Mouse (Mus musculus) central nervous system, embryonic 14 days (tissue): ENCODE results near the gene Slc2a4. TPM values are rescaled to one million over a fixed set of nuclear protein-coding genes. Genes with fewer than 3 reads are reported as not detected.

Experiments used
- polyA plus RNA-seq: library from polyadenylated mRNA; depleted of rRNA; stranded (reverse); fragments of >200 nt; gene quantifications from 2 replicates; pipeline ENCODE4 v1.2.3, GENCODE M21; 2012; rRNA removed

Slc2a4 gene
- polyA plus RNA-seq: 9.7 and 10.0 TPM in 2 replicates

DNA sequence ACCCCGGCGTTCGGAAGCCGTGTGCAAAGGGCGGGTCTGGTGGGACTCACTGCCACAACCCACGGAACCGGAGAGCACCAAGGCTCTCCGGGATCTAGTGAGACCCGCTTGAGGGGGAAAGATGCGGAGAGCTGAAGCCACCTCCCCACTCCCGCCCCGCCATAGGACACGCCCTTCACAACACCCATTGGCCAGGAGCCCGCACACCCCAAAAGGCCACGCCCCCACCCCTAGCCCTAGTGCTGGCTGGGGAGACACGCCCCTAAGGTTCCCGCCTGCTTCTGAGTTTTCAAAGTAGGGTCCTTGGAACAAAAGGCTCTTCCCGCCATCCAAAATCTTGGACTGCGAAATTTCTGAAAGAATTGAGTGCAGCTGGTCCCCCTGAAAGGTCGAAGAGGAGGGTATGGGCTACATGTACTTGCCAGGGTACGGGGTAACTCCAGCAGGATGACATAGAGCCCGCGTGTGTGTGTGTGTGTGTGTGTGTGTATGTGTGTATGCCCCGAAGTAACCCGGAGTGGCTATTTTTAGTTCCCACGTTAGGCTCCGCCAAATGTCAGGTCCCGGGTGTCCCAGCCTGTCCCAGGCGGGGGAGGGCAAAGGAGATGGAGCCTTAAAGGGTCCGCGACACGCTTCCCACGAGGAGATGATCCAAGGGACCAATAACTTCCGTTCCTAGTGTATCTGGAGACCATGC, at the start of gene Slc2a4:
Gene Slc2a4, minus strand, starts transcription at position 123 of the 697 bp plus-strand sequence.

GRCm38 (mm10) chr11:69995391-69995960, 47.5 kb upstream of the Slc2a4 start, which contains the start of gene Phf23:
Gene Phf23 (plus strand): TSS chr11:69995777.

DNA sequence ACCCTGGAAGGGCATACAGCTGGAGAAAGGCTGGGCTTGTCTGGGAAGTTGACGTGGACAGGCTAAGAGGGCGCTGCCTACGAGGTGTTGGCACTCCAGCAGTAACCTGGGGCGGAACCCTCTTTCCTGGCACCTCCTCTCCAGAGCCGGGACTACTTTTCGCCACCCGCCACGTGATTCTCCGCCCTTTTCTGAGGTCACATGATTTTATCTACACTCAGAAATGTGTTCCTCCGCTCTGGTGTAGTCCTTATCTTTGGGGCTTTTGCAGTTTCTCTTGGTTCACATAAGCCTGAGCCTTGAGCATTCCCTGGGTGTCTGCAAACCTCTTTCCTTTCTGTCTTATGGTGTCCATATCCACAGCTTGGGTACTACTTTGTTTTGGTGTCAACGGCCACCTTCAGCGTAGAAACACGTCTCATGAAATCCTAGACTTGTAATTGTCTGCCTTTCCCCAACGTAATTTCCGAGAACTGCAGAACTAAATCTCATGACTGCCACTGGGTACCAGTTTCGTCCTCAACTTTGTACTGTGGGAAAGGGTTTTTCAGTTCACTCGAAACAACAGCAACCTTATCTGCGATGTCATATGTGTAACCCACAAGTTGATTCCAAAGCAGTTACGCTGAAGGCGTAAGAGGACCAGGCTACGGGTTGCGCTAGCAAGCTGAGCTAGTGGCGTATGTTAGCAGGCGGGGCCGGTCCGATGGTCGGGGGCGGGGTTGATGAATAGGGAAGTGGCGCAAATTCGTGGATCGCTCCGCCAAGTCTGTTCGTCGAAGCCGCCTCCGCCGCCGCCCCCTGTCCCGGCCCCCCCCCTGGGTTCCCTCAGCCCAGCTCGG, 43.1 kb upstream of the Slc2a4 start, which contains the start of gene Gabarap:
Gene Gabarap, plus strand, starts transcription at position 294 of the 842 bp plus-strand sequence.

DNA sequence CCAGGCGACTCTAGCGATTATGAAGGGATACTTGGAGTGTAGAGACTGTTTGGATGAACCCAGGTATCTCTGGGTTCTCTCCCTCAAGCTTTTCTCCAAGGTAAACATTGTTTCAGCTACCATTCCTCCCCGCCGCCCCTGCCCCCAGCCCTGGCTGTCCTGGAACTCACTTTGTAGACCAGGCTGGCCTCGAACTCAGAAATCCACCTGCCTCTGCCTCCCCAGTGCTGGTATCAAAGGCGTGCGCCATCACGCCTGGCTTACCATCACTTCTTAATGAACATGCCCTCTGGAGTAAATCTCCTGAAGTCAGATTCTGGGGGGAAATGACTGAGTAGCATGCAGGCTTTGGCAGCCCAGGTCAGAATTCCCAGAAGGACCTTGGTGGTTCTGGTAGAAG, 34.2 kb upstream of the Slc2a4 start, which contains the start of gene Elp5:
Gene Elp5, minus strand, starts transcription at position 293 of the 400 bp plus-strand sequence.

GRCm38 (mm10) chr11:69981141-69981762, 33.3 kb upstream of the Slc2a4 start, which contains the start of gene Ctdnep1:
Gene Ctdnep1 (plus strand): TSS chr11:69981156.

GRCm38 (mm10) chr11:69964650-69965270, 16.8 kb upstream of the Slc2a4 start, which contains the start of gene Cldn7:
Gene Cldn7 (plus strand): TSS chr11:69964779.

GRCm38 (mm10) chr11:69935137-69935879, 12.7 kb downstream of the Slc2a4 start, which contains the start of gene Ybx2:
Gene Ybx2 (plus strand): TSS chr11:69935796.

DNA sequence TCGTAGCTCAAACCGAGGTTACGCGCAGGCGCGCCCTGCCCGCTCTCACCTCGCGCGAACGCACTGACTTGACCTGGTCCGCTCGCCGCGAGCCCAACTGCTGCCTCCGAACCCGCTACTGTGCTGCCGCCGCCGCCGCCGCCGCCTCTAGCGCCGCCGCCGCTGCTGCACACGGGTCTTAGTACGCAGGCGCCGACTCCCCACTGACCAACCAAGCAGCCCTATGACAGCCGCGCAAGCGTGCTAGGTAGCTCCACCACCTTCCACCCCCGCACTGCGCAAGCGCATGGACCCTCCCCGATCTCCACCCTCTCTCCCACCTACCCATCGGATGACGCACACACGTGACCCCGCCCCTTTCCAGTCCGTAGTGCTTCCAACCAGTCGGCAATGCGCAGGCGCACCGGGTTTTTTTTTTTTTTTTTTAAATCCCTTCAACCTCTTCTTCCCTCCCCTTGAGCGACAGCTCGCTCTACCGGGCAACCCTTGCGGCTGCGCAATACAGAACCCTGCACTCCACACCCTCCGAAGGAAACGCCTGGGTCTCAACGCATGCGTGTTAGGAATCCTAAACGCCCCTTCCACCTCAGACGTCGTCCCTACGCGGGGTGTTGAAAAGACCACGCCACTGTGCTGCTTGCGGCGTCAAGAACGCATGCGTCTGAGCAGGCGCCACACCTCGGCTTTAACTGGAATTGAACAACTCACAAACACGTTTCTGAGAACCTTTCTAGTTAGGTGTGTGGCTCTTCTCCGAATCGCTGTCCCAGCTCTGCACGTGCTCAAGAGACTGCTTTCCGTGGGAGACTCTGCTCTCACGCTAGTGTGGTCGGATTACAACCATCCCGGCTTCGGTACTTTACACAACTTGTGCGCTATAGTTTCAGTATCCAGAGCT, 26.6 kb downstream of the Slc2a4 start, which contains the start of gene Eif5a:
Gene Eif5a, minus strand, starts transcription at position 845 of the 898 bp plus-strand sequence.

DNA sequence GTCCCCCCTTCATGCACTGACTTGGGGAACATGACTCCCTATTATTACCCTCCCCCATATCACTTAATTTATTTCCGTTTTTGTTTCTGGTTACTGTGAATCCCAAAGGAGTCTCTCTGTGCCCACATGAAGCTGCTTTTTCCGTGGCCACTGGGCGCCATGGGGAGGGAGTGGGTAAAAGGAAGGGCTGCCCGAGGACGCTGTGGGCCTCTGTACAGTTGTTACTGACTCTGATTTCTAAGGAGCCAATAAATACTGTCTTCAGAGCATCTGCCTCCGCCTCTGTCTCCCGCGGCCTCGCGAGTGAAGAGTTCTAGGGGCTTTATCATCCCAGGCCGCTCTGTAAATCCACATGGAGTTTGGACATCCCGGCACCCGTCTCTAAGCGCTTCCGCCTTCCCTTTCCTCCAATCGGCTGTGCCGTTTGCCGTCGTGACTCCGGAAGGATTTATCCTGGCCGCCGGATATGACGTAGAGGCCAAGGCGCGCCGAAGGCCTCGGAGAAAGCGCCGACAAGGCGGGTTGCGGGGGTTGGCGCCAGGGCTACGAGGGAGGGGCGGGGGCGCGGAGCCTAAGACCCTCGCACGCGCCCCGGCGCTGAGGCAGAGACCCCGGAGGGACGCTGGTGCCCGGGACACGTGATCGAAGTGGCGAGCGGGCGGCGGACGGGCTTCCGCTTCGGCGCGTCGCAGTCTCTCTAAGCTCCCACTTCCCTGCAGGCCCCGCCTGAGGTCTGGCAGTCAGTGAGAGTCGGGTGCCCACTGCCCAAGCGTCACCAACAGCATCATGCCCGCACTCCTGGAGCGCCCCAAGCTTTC, 34.2 kb downstream of the Slc2a4 start, which contains the start of gene Gps2:
Gene Gps2, plus strand, starts transcription at position 335 of the 818 bp plus-strand sequence.

DNA sequence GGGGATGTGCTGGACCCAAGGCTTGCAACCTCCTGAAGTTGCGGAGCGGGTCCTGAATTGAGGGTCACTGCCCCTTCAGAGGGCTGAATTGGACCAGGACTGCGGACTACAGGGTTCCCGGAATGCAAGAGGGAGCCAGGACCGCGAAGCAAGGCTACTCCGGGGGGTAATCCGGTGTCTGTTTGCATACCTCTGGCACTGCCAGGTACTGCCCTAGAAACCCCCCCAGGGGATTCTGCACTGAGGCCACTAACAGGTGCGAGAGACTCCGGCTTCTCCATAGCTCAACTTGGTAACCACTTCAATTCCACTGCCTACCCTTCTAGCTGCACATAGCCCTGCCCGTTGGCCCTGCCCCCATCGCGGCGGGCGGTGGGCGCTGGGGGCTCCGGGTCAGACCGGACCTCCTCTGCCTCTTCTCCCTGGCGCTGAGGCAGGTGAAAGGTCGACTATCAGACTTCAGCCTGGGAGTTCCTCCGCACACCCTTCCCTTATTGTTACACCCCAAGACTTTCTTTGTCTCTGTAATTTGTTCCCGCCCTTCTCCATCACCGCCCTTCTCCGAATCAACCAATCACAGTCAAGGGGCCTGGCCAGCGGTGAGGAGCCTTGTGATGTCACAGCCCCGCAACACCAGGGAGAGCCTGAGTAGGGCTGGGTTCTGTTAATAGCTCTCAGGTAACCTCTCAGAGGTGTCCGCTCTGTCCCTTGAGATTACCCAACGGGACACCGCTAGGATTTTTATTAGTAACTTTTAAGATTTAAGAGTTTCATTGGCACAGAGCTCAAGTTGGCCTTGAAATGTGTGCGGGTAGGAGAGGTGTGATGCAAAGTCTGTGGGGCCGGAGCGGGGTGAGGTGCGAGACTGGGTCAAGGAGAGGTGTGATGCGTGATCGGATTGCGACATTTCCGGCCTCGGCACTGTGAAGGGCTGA, 47.2 kb downstream of the Slc2a4 start, which contains the start of the genes 2810408A11Rik and Neurl4:
Gene 2810408A11Rik, minus strand, starts transcription at position 517 of the 935 bp plus-strand sequence.
Gene Neurl4, plus strand, starts transcription at position 602 of the 935 bp plus-strand sequence.

DNA sequence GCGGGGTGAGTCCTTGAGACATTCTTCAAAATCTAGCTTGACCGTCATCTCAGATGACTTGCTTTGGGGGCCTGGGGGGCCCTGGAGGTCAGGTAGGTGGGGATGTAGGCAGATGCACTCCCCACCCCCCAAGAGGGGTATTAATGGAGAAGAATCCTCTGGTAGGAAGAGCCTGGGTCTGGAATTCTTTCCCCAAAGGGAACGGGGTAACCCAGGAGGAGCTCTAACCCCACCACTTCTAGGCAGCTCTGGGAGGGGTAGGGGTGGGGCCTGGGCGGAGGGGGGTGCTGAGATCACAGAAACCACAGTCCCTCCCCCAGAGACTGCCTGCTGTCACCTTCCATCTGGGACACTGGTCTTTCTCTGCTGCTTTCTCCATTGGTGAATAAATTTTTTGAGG, 52.7 kb downstream of the Slc2a4 start, which contains the start of gene Acap1:
Gene Acap1, minus strand, starts transcription at position 249 of the 400 bp plus-strand sequence.

Other genes with a start within 250 kb of the Slc2a4 start
- 59.4 and 63.8 TPM in 2 replicates for gene Polr2a, start 189.6 kb downstream of the Slc2a4 start, polyA plus RNA-seq
- 0.84 and 1.1 TPM in 2 replicates for gene Slc35g3, start 186.2 kb downstream of the Slc2a4 start, polyA plus RNA-seq
- 9.7 and 10.8 TPM in 2 replicates for gene Zbtb4, start 182.3 kb downstream of the Slc2a4 start, polyA plus RNA-seq
- gene Chrnb1, start 152.2 kb downstream of the Slc2a4 start, polyA plus RNA-seq: 2.9 and 12.3 TPM in 2 replicates
- gene Fgf11, start 146.3 kb downstream of the Slc2a4 start, polyA plus RNA-seq: 20.0 and 20.9 TPM in 2 replicates
- 0.17 and 0.46 TPM in 2 replicates for gene Tmem102, start 142.6 kb downstream of the Slc2a4 start, polyA plus RNA-seq
- not detected in 2 replicates for gene Gm39566, start 132.9 kb downstream of the Slc2a4 start, polyA plus RNA-seq
- gene Spem2, start 129.7 kb downstream of the Slc2a4 start, polyA plus RNA-seq: not detected in 2 replicates
- 1.5 and 2.1 TPM in 2 replicates for gene Spem1, start 126.0 kb downstream of the Slc2a4 start, polyA plus RNA-seq
- 125 and 136 TPM in 2 replicates for gene Nlgn2, start 110.4 kb downstream of the Slc2a4 start, polyA plus RNA-seq
- 203 and 228 TPM in 2 replicates for gene Tmem256, start 109.7 kb downstream of the Slc2a4 start, polyA plus RNA-seq
- gene Plscr3, start 101.8 kb downstream of the Slc2a4 start, polyA plus RNA-seq: 98.8 and 111 TPM in 2 replicates
- 0.05 and 0.81 TPM in 2 replicates for gene Tnk1, start 89.5 kb downstream of the Slc2a4 start, polyA plus RNA-seq
- gene Tmem95, start 70.2 kb downstream of the Slc2a4 start, polyA plus RNA-seq: not detected in 2 replicates
- gene Kctd11, start 66.8 kb downstream of the Slc2a4 start, polyA plus RNA-seq: 1.7 and 2.3 TPM in 2 replicates
- 0.90 and 1.4 TPM in 2 replicates for gene Acap1, start 52.6 kb downstream of the Slc2a4 start, polyA plus RNA-seq
- gene 2810408A11Rik, start 47.2 kb downstream of the Slc2a4 start, polyA plus RNA-seq: 11.9 and 13.9 TPM in 2 replicates
- gene Neurl4, start 47.1 kb downstream of the Slc2a4 start, polyA plus RNA-seq: 113 and 134 TPM in 2 replicates
- gene Gps2, start 34.3 kb downstream of the Slc2a4 start, polyA plus RNA-seq: 100 and 101 TPM in 2 replicates
- 830 and 831 TPM in 2 replicates for gene Eif5a, start 26.2 kb downstream of the Slc2a4 start, polyA plus RNA-seq
- gene Ybx2, start 12.4 kb downstream of the Slc2a4 start, polyA plus RNA-seq: 43.9 and 49.9 TPM in 2 replicates
- gene Cldn7, start 16.6 kb upstream of the Slc2a4 start, polyA plus RNA-seq: 0.27 and 3.1 TPM in 2 replicates
- gene Ctdnep1, start 33.0 kb upstream of the Slc2a4 start, polyA plus RNA-seq: 101 and 111 TPM in 2 replicates
- 127 and 144 TPM in 2 replicates for gene Elp5, start 34.3 kb upstream of the Slc2a4 start, polyA plus RNA-seq
- gene Gabarap, start 43.0 kb upstream of the Slc2a4 start, polyA plus RNA-seq: 521 and 610 TPM in 2 replicates
- 60.2 and 65.1 TPM in 2 replicates for gene Phf23, start 47.6 kb upstream of the Slc2a4 start, polyA plus RNA-seq
- gene Dvl2, start 52.4 kb upstream of the Slc2a4 start, polyA plus RNA-seq: 42.8 and 47.8 TPM in 2 replicates
- gene Acadvl, start 67.2 kb upstream of the Slc2a4 start, polyA plus RNA-seq: 45.6 and 50.3 TPM in 2 replicates
- 202 and 211 TPM in 2 replicates for gene Dlg4, start 68.8 kb upstream of the Slc2a4 start, polyA plus RNA-seq
- 2.0 and 2.2 TPM in 2 replicates for gene Asgr1, start 105.9 kb upstream of the Slc2a4 start, polyA plus RNA-seq
- gene Asgr2, start 144.5 kb upstream of the Slc2a4 start, polyA plus RNA-seq: 0.05 TPM in 1 of 2 replicates, not detected in the other
- gene Mgl2, start 182.1 kb upstream of the Slc2a4 start, polyA plus RNA-seq: 0.61 and 0.74 TPM in 2 replicates
- 1.0 and 1.2 TPM in 2 replicates for gene Clec10a, start 208.0 kb upstream of the Slc2a4 start, polyA plus RNA-seq